Mouse (Mus musculus) midbrain, embryonic 13.5 days (tissue): Measurements from ENCODE around the gene Smyd3. TPM values are rescaled to one million over a fixed set of nuclear protein-coding genes. Genes with fewer than 3 reads are reported as not detected.

Experiments
- ATAC-seq: fragments of 200-750 bp; cut with Nextera tagmentation; 2 replicates; pipeline ENCODE4 v1.8.0; 2017; ENCODE audit warnings: mild to moderate bottlenecking, moderate TSS enrichment, moderate library complexity
- H3K27ac ChIP-seq: fragments of 300-500 bp; sonication (generic); 2 replicates; pipeline ENCODE4 v1.5.1; 2015; ENCODE audit warnings: inconsistent platforms, mild to moderate bottlenecking, moderate library complexity
- H3K27me3 ChIP-seq: fragments of 300-500 bp; sonication (generic); 2 replicates; pipeline ENCODE4 v1.6.1; 2015; ENCODE audit warnings: mild to moderate bottlenecking, inconsistent platforms
- H3K36me3 ChIP-seq: fragments of 300-500 bp; sonication (generic); 2 replicates; pipeline ENCODE4 v1.6.1; 2015; ENCODE audit warnings: mild to moderate bottlenecking, inconsistent platforms
- H3K4me1 ChIP-seq: fragments of 300-500 bp; sonication (generic); replicated peaks from 2 replicates; pipeline ENCODE4 v1.6.1; 2015; ENCODE audit warnings: inconsistent platforms
- H3K4me2 ChIP-seq: fragments of 300-500 bp; sonication (generic); replicated peaks from 2 replicates; pipeline ENCODE4 v1.6.1; 2015; ENCODE audit warnings: moderate library complexity, mild to moderate bottlenecking, inconsistent platforms
- H3K4me3 ChIP-seq: fragments of 300-500 bp; sonication (generic); replicated peaks from 2 replicates; pipeline ENCODE4 v1.5.1; 2015; ENCODE audit warnings: mild to moderate bottlenecking, inconsistent platforms
- H3K9ac ChIP-seq: fragments of 300-500 bp; sonication (generic); replicated peaks from 2 replicates; pipeline ENCODE4 v1.6.1; 2015; ENCODE audit warnings: mild to moderate bottlenecking, inconsistent platforms
- H3K9me3 ChIP-seq: fragments of 300-500 bp; sonication (generic); 2 replicates; pipeline ENCODE4 v1.6.1; 2016; ENCODE audit warnings: mild to moderate bottlenecking, inconsistent platforms
- WGBS: fragments of 180-500 bp; shearing (Covaris S2); methylation state at CpG from one replicate; pipeline ENCODE4 v1.1.7; 2015; 5-methylcytosine and 5-hydroxymethylcytosine counted together
- polyA plus RNA-seq: library from polyadenylated mRNA; unstranded; fragments of >200 nt; fragmentation: Nextera tagmentation; extraction: Ambion mirVana; gene quantifications from 2 replicates; pipeline ENCODE4 v1.2.1, GENCODE M21; 2015

The Smyd3 gene
- polyA plus RNA-seq, 1 experiment from 2014 or later = 14.5 TPM

DNA sequence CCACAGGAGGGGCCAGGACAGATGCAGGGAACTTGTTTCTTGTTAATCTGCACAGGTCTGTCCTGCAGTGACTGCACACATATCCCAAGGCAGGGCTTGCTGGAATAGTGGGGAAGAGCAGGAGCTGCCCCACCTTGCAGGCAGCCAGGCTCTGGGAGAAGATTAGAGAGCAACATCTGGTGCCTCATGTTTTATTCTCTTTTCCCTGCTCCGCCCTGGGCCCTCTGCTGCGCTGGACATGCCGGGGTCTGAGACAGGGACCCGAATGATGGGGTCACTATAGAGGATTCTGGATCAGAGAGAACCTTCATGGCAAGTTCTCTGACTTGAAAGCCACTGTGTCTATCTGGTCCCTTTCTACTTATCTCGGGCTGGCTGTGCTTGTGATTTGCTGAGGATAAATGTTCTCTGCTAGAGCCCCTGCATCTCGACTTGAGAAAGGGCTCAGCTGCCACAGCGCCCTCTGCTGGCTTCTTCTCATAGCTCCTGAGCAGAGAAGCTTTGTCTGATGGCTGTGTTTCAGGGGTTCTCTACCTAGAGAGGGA, 557.8 kb downstream of the Smyd3 start:
- Histone ChIP-seq H3K4me2 (no peak overlapping the region), H3K4me3 (no peak overlapping the region), H3K27me3 (no peaks in the 10 kb centered on the region), H3K9me3 (no peaks in the 10 kb centered on the region), H3K4me1 (peaks cover 11% of the 10 kb centered on the region; the same call in 1 of the 2 replicates), H3K36me3 (no peaks in the 10 kb centered on the region), H3K9ac (no peak overlapping the region), H3K27ac (peak overlapping the region; percentile 44; the same call in 1 of the 2 replicates)
- WGBS = 36% methylated on average over 7 of the region's 7 CpGs
- peak; percentile 91 for ATAC-seq

DNA sequence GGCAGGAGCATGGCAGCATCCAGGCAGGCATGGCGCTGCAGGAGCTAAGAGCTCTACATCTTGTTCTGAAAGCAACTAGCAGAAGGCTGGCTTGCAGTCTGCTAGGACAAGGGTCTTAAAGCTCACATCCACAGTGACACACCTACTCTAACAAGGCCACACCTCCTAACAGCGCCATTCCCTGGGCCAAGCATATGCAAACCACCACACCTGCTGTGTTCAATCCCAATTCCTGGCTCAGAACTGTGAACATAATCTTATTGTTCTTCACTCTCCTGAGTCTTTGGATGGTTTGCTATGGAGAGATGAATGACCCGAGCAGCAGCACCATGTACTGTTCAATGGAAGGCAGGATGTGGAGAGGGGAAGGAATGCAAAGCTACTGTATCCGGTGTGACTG, 559.2 kb downstream of the Smyd3 start:
- no peaks in the 10 kb centered on the region for H3K9me3 ChIP-seq
- H3K4me3 ChIP-seq = no peak overlapping the region
- no peak overlapping the region for H3K4me2 ChIP-seq
- 77% methylated on average over 4 of the region's 4 CpGs for WGBS
- no peak overlapping the region for H3K27ac ChIP-seq
- H3K4me1 ChIP-seq = peaks cover 11% of the 10 kb centered on the region; the same call in 1 of the 2 replicates
- no peak for ATAC-seq
- H3K27me3 ChIP-seq = no peaks in the 10 kb centered on the region
- H3K9ac ChIP-seq = no peak overlapping the region
- H3K36me3 ChIP-seq = no peaks in the 10 kb centered on the region

DNA sequence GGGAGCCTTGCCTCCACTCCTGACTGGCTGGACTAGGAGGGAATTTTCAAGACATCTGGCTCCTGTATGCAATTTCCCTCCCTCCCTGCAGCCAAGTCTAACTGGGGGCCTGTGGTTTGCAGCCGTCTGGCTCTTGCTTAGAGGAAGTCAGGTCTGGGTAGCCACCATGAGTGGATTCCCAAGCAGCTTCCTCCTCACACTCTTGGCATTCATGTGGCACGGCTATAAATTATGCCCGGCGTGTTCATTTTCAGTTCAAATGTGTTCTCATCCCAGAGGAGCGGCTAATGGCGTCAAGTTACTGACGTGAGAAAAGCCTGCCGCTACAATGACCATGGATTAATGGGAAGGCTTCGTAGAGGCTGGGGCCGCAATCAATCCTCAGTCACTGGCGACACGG, 564.9 kb downstream of the Smyd3 start:
- no peaks in the 10 kb centered on the region; the same call in 1 of the 2 replicates for H3K9me3 ChIP-seq
- WGBS = 58% methylated on average over 12 of the region's 12 CpGs
- no peaks in the 10 kb centered on the region for H3K36me3 ChIP-seq
- H3K4me2 ChIP-seq = no peak overlapping the region
- 0 out of 2 replicates have a peak overlapping the region, but pooled peaks have one; percentile 36 for H3K27ac ChIP-seq
- H3K4me1 ChIP-seq = peaks cover 11% of the 10 kb centered on the region
- no peak; the same call in 1 of the 2 replicates for ATAC-seq
- no peak overlapping the region for H3K9ac ChIP-seq
- H3K27me3 ChIP-seq = no peaks in the 10 kb centered on the region
- H3K4me3 ChIP-seq = no peak overlapping the region

DNA sequence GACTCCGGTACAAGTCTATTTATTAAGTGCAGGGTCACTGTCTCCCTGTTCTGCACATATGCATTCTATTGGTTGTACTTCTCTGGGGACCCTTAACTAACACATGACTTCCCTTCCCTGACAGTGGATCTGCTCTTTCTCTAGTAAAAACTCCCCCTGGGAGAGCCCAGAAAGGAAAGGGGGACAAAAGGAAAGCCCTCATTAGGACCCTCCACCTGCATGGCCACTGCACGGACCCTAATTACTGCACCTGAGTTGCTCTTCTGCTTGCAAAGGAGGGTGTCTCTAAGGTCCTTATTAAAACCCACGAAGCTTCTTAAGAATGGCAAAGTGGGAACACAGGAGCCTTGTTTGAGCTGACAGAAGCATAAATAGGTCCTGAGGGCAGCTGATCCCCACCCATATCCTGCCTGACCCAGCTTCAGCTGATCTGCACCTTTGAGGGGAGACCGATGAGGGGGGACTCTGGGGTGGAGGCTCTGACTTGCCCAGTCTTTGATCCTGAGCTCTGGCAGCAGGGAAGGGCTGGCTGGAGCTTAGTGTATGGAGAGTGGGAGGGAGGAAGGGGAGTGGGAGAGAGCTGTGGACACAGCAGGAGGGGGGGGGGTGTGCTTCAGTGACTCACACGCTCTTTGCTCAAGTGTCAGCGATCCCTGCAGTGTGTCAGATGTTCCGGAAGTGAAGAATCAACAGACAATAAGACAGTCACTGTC, 575.4 kb downstream of the Smyd3 start:
- Histone ChIP-seq H3K9me3 (no peaks in the 10 kb centered on the region), H3K27me3 (no peaks in the 10 kb centered on the region), H3K36me3 (no peaks in the 10 kb centered on the region), H3K4me3 (no peak overlapping the region), H3K9ac (no peak overlapping the region), H3K27ac (peak overlapping the region; percentile 56), H3K4me1 (peaks cover 25% of the 10 kb centered on the region), H3K4me2 (0 out of 2 replicates have a peak overlapping the region, but pooled peaks have one; percentile 2)
- peak; percentile 90 for ATAC-seq
- WGBS = 29% methylated on average over 7 of the region's 7 CpGs

DNA sequence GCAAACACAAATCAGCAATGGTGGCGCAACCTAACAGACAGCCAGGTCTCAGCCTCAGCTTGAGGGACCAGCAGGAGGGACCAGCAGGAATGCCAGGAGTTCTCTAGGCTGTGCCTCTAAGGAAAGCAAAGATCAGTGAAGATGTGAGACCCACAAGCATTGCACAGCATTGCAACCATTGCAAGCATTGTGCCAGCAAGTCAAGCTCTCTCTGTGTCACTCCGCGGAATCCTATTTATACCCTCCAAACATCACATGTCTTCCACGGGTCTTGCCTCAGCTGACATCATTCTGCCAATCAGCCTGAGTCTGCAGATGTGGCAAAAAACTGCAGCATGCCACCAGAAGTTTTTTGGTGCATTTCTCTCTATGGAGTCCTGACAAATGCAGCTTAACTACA, 577.5 kb downstream of the Smyd3 start:
- no peak for ATAC-seq
- peaks cover 25% of the 10 kb centered on the region for H3K4me1 ChIP-seq
- no peak overlapping the region for H3K27ac ChIP-seq
- 87% methylated on average over 4 of the region's 4 CpGs for WGBS
- H3K4me3 ChIP-seq = no peak overlapping the region
- no peak overlapping the region for H3K4me2 ChIP-seq
- no peaks in the 10 kb centered on the region for H3K9me3 ChIP-seq
- H3K9ac ChIP-seq = no peak overlapping the region
- no peaks in the 10 kb centered on the region for H3K36me3 ChIP-seq
- H3K27me3 ChIP-seq = no peaks in the 10 kb centered on the region

DNA sequence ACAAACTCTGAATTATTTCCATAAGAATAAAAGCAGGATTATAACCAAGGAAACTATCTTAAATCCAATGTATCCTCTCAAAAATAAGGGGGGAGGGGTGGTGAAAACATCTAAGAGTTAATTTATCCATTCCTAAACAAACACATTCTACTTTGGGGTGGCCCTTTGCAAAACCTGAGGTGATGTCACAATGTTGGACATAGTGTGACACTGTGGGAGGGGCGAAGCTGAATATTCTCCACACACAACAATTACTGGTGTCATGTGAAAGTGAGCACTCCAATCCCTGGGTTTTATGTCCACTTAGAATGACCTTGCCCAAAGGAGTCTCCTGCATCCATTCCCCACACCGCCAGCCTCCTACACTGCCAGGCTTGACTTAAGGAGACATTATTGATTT, 580.9 kb downstream of the Smyd3 start:
- WGBS = 84% methylated on average over 2 of the region's 2 CpGs
- peaks cover 12% of the 10 kb centered on the region for H3K4me1 ChIP-seq
- no peak overlapping the region for H3K9ac ChIP-seq
- H3K4me2 ChIP-seq = no peak overlapping the region
- no peaks in the 10 kb centered on the region for H3K27me3 ChIP-seq
- no peaks in the 10 kb centered on the region for H3K9me3 ChIP-seq
- H3K4me3 ChIP-seq = no peak overlapping the region
- H3K27ac ChIP-seq = no peak overlapping the region
- H3K36me3 ChIP-seq = peaks cover 6% of the 10 kb centered on the region
- ATAC-seq = no peak

DNA sequence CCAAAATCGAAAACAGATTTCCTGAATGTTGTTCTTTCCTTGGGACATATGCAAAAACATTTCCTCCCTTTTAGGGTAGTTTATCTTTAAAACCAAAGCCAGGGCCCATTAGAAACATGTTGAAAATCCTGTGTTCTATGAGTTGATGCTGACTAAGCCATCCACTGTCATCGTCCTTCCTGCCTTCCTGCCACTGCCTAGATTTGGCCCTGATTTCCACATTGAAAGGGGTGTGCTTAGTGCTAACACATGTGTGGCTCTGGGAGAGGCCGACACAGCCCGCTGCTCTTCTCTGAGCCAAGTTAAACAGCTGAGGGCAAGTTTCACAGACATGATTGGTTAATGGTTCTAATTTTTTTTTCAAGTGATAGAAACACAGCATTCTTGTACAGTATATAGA, 581.4 kb downstream of the Smyd3 start:
- Histone ChIP-seq H3K27ac (no peak overlapping the region), H3K4me3 (no peak overlapping the region), H3K36me3 (peaks cover 11% of the 10 kb centered on the region), H3K27me3 (no peaks in the 10 kb centered on the region), H3K4me2 (no peak overlapping the region), H3K9ac (no peak overlapping the region), H3K4me1 (peaks cover 9% of the 10 kb centered on the region), H3K9me3 (no peaks in the 10 kb centered on the region)
- ATAC-seq = no peak
- 75% methylated on average over 4 of the region's 4 CpGs for WGBS

DNA sequence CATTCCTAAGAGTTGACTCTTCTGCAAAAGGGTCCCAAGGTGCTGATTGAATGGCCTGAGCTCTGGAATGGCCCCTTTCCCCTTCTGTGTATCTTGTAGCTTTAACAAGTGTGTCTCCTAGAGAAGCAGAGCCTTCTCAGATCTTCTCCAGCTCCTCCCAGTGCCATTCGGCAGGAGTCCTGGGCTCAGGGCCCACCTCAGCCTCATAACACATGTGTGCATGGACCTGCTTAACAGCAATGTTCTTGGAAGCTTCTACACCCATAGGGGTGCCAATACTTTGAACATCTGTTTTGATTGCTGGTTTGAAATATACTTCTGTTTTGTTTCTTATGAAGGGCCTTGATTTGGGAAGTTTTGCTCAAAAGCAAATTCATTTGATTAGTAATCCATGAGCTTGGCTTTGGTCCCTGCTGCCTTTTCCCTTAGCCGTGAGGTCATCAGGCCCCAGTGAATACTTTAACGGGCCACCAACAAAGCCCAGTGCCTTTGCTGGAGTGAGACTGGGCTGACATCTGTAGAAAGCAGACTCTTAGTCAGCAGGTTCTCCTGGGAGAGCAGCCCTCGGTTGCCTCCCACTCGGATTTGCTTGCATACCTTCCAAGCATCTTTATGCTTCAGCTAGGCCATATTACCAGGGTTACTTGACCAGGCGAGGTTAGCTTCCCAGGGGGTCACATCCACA, 583.7 kb downstream of the Smyd3 start:
- Histone ChIP-seq H3K4me1 (peaks cover 9% of the 10 kb centered on the region), H3K36me3 (peaks cover 11% of the 10 kb centered on the region), H3K9ac (no peak overlapping the region), H3K27ac (no peak overlapping the region), H3K4me3 (no peak overlapping the region), H3K4me2 (no peak overlapping the region), H3K9me3 (no peaks in the 10 kb centered on the region), H3K27me3 (no peaks in the 10 kb centered on the region)
- no peak for ATAC-seq
- 85% methylated on average over 6 of the region's 6 CpGs for WGBS

DNA sequence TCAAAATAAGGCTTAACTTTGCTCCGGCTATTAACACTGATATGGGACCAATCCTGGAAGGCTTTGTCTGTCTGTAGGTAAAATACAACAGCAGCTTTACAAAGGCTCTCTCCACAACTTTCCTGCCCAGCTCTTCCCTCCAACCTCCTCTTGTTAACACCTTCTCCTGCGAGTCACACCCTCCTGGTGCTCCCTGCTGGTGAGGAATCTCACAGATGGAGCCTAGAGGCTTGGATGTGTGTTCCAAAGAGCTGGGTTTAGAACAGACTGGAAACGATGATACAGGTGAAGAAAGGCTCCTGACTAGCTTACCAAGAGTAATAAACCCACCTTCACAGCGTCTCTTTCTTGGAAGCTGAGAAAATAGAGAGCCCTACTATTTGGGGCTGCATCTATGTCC, 588.3 kb downstream of the Smyd3 start:
- no peak for ATAC-seq
- Histone ChIP-seq H3K27ac (no peak overlapping the region), H3K27me3 (no peaks in the 10 kb centered on the region), H3K4me1 (no peaks in the 10 kb centered on the region), H3K36me3 (peaks cover 11% of the 10 kb centered on the region), H3K4me2 (no peak overlapping the region), H3K9ac (no peak overlapping the region), H3K9me3 (no peaks in the 10 kb centered on the region), H3K4me3 (no peak overlapping the region)
- WGBS = 77% methylated on average over 4 of the region's 4 CpGs

DNA sequence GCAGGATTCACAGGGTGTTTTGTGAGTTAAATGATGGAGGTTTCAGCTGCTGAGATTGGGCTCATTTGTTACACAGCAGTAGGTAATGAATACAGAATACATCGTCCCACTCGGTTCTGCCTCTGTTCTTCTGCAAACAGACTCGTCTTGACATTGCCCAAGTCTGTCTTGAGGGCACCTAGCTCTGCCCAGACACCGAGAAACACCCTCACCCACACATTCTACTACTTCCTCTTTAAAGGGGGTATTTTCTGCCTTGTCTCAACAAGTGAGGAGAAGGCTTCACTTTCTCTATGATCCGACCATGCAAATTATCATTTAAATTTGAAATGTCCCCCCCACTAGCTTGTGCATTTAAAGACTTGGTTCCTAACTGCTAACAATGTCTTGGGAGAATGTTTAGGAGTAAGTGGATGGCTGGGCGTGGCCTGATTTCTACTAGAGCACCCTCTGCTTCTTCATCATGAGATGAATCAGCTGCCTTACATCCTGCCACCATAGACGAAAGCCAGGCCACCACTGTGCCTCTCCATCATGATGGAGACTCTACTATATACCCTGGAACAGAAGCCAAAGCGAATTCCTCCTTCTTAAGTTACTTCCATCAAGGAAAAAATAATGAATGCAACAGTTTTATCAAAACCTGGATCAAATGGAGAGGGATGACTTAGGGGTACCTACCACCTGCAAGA, 593.2 kb downstream of the Smyd3 start:
- WGBS = 83% methylated on average over 8 of the region's 8 CpGs
- Histone ChIP-seq H3K4me2 (no peak overlapping the region), H3K27me3 (no peaks in the 10 kb centered on the region), H3K27ac (no peak overlapping the region), H3K9ac (no peak overlapping the region), H3K4me3 (no peak overlapping the region), H3K4me1 (peaks cover 3% of the 10 kb centered on the region; the same call in 1 of the 2 replicates), H3K9me3 (no peaks in the 10 kb centered on the region), H3K36me3 (no peaks in the 10 kb centered on the region; the same call in 1 of the 2 replicates)
- no peak for ATAC-seq

DNA sequence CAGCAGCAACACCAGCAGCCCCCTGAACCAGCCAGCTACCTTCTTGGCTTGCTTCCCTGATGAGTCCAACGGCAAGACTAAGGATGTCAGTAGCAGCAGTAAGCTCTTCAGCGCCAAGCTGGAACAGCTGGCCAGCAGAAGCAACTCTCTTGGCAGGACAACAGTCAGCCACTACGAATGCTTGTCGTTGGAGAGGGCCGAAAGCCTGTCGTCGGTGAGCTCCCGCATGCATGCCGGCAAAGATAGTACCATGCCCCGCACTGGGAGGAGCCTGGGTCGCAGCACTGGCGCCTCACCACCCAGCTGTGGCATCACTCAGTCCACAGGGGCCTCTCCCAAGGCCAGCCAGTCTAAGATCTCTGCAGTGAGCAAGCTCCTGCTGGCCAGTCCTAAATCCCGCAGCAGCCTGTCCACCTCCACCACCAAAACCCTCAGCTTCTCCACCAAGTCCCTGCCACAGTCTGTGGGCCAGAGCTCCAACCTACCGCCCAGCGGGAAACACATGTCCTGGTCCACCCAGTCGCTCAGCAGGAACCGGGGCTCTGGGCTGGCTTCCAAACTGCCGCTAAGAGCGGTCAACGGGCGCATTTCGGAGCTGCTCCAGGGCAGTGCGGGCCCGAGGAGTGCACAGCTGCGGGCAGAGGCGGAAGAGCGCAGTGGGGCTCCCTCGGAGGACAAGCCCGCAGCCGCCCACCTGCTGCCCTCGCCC, 600.5 kb downstream of the Smyd3 start:
- 0 out of 2 replicates have a peak, but pooled peaks have one; percentile 24 for ATAC-seq
- peak overlapping the region; percentile 44 for H3K4me2 ChIP-seq

More for the DNA sequence above, 600.5 kb downstream of the Smyd3 start:
- Histone ChIP-seq H3K27me3 (peaks cover 17% of the 10 kb centered on the region), H3K4me1 (peaks cover 43% of the 10 kb centered on the region), H3K36me3 (peaks cover 13% of the 10 kb centered on the region; the same call in 1 of the 2 replicates), H3K27ac (no peak overlapping the region), H3K9me3 (no peaks in the 10 kb centered on the region), H3K4me3 (no peak overlapping the region; the same call in 1 of the 2 replicates), H3K9ac (peak overlapping the region; percentile 14; the same call in 1 of the 2 replicates)
- WGBS = 46% methylated on average over 31 of the region's 31 CpGs
